Mouse (Mus musculus) kidney, postnatal 25 days (tissue): ENCODE data around the gene Nmu.

Experiments
- DNase-seq, 2 experiments: peaks; one replicate each; pipeline ENCODE4 v3.0.0; 2021; ENCODE audit warnings: mixed read lengths in 2 of 2

Nmu gene

DNA sequence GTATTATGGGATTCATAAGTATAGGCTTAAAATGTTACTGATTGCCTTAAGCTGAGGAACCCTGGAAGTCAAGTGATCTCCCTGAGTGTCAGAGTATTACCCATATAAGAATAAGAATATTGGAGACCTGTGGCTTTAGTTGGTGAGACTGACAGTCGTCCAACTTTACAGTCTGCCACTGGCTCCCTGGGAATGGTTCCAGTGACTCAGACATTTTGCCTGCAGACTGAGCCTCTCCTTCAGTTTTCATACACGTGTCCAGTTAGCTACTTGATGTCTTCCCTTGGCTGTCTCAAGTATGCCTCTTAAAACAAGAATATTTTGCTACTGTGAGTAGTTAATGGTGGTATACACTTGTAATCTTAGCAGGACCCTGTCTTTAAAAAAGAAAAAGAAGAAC lies 55.4 kb downstream of the Nmu start:
- DNase-seq: no peak

DNA sequence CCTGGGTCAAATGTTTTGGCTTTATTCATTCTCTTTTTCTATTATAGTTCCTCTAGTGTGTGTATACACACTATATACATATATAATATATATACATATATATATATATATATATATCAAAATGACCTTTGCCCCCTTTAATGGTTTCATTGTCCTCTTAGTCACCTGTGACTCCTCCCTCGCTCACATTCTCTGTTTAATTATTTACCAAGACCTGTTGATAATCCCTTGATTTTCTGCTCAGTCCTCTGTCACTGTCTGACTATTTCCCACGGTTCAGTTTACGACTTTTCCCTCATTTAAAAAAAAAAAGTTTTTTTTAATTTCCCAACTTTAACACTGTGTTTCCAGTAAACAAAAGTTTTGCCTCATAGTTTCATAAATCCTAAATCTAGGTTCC lies 57.3 kb downstream of the Nmu start:
- DNase-seq: no peak

DNA sequence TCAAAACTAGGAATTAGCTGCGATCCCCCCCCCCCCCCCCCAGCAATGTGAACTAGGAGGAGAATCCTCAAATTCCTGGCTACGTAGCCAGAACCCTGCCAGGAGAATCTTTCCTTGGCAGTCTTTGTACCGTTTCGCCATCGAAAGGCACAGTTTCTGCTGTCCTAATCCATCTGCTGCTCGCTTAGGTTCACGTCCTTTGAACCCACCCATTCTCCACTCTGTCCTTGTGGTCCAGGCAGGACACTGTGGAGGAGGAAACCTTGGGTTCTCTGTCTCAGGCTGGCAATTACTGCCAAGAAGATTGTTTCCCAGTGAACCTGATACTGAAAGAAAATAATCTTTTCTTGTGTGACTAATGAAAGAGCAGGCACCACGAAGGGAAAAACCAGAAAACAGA lies 58.0 kb downstream of the Nmu start:
- peak; percentile 16 to 57 for DNase-seq

DNA sequence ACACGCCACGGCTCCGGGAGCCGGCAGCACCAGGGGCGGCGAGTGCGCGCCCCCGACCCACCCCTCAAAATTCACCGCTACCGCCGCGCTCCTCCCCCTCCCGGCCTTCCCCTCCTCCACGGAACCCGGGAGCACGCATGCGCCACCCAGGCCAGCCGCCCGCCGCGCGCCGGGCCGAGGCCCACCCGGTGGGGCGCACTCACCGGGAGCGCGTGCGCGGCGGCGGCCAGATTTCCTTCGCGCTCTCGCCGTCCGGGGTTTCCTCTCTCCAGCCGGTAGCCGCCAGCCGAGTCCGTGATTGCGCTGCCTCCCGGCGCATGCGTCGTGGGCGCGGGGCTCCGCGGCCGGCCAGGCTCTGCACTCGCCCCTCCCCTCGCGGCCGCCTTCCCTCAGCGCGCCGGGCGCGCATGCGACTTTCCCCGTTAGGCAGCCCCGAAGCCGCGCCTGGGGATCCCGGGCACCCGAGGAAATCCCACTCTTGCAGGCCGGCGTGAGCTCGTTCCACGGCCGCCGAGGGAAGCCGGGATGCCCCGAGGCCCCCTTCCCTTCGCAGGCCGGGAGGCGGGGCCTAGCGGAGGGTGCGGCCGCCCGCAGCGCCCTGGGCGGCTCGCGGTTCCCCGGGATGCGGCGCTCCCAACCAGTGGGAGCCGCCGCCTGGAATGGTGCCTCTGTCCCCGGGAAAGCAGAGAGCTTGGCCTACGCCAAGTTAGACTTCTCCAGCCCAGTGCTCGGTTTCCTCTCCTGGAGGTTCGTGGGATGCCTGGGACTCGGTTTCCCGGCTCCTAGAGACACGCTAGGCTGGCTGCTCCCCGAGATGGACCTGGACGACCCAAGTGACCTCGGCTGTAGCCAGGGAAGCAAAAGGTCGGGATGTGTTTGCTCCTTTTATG lies 58.9 kb downstream of the Nmu start, which contains the start of gene Clock:
TSS of gene Clock (minus strand) at position 341 of the 890 bp plus-strand sequence.
- peak; percentile 90 to 94 for DNase-seq

DNA sequence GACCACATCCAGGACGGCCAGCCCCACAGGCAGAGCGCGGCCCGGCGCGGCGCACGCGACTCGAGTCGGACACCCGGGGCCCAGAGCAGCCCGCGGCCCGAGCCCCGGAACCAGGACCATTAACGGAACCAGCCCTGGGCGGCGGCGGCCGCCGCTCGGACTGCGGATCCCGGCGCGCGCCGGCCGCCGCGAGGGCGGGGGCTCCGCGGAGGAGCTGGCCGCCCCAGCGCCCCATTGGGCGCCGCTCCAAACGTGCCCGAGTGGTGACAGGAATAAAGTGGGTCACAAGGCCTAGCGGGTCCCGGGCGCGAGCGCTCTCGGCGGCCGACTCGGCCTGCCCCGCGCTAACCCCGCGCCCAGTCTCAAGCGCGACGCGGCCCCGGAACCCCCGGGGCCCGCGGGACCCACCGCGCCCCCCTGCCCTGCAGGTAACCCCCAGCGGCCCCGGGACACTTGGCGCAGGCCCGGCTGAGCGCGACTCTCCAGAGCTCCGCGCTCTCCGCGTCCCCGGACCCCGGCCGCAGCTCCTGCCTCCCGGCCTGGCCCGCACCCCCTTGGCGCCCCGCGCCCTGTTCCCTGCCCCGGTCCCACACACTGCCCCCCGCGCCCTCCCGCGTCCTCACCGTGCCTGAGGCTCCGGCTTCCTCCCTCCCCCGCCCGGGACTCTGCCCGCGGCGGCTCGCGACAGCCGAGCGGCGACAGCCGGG lies 59.7 kb downstream of the Nmu start:
- peak; percentile 89 to 93 for DNase-seq

DNA sequence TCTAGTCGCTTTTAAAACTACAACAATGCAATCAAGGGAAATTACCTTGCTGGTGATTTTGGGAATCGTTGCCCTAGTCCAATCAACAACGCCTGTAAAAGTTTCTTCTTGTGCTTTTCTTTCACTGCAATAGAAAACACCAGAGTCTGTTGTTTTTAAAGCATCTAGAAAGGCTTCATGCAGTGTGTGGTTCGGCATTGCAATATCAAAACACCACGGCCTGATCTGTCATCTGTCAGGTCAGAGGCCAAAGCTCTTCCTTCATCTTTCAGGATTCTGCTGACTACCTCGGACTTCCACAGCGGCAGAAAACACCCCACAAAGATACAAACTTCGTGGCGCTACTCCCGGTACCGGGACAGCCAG lies 60.2 kb downstream of the Nmu start:
- DNase-seq: no peak

DNA sequence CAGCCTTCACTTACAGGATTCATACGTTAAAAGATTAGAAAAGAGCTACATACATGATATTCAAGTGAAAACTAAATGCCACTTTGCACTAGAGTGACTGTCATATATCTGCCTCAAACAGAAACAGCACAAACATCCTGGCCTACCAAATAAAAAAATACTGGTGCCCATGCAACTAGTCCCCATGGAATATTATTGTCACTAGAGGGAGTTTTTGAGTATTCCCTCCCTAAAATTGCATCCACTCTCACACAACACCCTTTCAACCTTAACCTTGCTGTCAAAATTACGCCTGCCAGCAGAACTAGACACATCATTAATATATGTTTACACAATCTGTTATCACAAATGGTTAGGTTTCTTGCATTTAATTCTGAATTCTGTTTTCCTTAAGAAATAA lies 61.6 kb downstream of the Nmu start:
- DNase-seq: no peak

DNA sequence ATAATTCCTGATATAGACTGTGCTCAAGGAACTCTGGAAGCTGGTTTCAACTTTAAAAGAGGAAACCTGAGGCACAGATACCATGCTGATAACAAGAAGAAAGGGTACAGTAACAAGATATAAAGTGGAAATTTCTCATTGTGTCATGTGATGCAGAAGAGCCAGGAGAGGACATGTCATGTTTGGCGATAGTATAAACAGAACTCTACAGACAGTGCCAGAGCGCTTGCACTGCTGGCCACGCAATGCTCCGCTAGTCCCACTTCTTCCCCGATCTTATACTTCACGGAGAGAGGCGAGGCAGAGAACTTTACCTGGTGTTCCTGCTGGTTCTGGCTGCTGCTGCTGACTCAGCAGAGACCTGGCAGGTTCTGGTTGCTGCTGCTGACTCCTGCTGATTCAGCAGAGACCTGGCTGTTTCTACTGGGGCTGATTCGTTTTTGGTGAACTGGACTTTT lies 74.3 kb downstream of the Nmu start:
- DNase-seq: peak; percentile 64 to 80

DNA sequence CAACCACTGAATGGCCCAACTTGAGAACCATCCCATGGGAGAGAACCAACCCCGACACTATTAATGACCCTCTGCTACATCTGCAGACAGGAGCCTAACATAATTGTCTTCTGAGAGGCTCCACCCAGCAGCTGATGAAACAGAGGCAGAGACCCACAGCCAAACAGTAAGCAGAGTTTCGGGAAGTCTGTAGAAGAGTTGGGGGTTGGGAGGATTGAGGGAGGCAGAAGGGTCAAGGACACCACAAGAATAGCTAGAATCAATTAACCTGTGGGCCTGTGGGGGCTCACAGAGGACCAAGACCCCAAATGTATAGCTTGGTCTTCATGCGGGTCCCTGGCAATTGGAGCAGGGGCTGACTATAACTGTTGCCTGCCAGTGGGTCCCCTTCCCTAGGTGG lies 75.3 kb downstream of the Nmu start:
- no peak for DNase-seq

DNA sequence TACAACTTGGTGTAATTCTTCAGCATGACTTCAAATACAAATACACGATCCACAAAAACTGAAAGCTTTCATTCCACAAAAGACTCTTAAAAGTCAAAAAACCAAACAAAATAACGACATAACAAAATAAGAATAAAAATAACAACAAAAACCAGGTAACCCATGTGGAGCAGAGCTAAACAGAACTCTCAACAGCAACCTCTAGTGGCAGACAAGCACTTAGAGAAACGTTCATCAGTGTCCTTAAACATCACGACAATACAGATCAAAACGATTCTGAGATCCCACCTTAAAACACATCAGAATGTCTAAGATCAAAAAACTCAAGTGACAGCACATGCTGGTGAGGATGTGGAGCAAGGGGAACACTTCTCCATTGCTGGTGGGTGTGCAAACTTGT lies 76.5 kb downstream of the Nmu start:
- DNase-seq: no peak

DNA sequence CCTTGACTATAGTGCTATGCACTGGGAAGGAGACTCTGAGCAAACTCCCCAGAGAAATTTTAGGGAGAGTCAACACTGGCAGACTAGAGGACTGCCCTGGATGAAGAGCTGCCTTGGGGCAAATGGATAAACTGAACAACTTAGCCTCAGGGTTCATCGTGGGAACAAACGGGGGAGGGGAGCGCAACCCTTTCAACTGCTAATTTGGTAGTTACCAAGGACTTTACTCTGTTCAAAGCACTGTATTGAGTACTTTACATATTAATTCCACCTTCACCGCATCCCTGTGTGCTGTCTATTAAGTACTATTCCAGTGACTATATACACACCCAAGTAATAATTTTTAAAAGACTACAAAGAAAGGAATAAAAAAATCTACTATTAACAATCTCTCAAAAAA lies 77.9 kb downstream of the Nmu start:
- DNase-seq: no peak

DNA sequence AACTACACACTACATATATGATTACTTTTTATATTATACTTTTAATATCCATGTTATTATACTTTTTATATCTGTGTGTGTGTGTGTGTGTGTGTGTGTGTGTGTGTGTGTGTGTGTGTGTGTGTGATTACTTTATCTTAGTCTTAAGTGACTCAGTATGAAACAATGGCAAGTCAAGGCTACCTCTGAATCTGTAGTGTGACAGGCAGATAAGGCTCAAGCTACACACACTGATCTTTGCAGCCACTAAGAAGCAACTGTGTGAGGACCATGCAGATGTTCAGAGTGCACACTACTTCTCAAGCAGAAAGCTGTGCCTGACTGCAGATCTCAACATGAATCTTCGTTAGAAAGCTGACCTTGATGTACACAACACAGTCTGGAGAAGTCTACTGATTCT lies 79.7 kb downstream of the Nmu start:
- no peak for DNase-seq
